8 mouse cellular contexts compared by ENCODE assay signal in the genomic region with DNA sequence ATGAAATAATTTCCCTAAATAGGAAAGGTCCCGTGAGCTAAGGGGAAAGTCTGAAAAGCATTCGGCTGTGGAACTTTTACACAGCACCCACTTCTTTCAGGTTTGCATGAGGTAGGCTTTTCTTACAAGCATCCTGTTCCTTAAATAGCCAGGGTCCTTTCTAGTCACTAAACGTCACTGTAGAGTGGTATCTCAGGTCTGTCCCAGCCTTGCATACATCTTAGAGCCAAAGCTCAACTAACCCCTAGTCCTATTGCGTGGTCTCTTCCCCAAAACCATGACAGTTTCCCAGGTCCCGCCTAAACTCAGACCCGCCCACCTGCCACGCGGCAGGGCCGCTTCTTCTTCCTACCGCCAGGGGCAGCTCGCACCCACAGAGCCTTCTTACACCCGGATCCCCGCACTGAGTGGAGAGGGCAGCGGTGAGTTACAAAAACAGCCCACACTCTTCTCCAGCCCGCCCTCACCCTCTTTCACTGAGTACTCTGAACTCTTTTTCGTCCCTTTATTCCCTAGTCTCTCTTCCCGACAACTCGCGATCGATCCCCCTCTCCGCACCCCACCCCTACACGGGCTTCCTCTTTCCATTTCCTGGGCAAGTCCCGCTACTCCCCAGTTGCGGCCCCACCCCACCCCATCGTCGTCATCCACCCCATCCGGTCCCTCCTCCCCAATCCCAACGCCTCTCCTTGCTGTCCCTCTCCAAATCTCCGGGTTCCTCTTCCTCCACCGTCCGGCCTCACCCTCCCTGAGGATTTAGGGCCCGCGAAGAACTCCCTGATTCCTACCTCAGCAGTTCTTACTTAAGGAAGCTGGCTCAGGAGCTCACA. TPM values are rescaled to one million over a fixed set of nuclear protein-coding genes. Genes with fewer than 3 reads are reported as not detected.
DNase-seq lines count a peak whose midpoint lies in the region; ATAC-seq lines count a peak whose summit lies in the region.

Pgghg (plus strand) TSS at position 170 of the 830 bp plus-strand sequence.

- H3K4me3 ChIP-seq in hindbrain, embryonic 12.5 days = peak within 1 kb of the TSS; percentile 39

- H3K36me3 ChIP-seq in hindbrain, embryonic 12.5 days = no peaks in the 10 kb centered on the region; the same call in 1 of the 2 replicates

- peaks cover 3% of the 10 kb centered on the region; the same call in 1 of the 2 replicates for H3K27me3 ChIP-seq in hindbrain, embryonic 12.5 days

- peak; percentile 77 for DNase-seq in T-cell, adult 2 months (ENCODE audit: low spot score)
- peak; percentile 43 for DNase-seq in cerebellum, adult 9-11 months
- peak; percentile 29 to 35 for DNase-seq in frontal cortex, postnatal 25 days (ENCODE audit: low spot score in 2 of 2)
- peak; percentile 38 to 52 for DNase-seq in layer of hippocampus, postnatal 25 days (ENCODE audit: extremely low spot score in 1 of 2, low spot score in 1 of 2)
- DNase-seq in right cerebral cortex, adult 2 months (ENCODE audit: low spot score in 2 of 2) = peak; percentile 49 to 59
- peak; percentile 62 for DNase-seq in urinary bladder, postnatal 10 days (ENCODE audit: low spot score)

- H3K4me1 ChIP-seq in hindbrain, embryonic 12.5 days = peaks cover 20% of the 10 kb centered on the region

- H3K9me3 ChIP-seq in hindbrain, embryonic 12.5 days (replicated peaks) = no peaks in the 10 kb centered on the region

- peak within 1 kb of the TSS; percentile 59 for H3K4me2 ChIP-seq in hindbrain, embryonic 12.5 days (replicated peaks)

- ATAC-seq in hindbrain, embryonic 12.5 days (ENCODE audit: low FRiP score) = peak; percentile 85
- peak; percentile 88 for ATAC-seq in megakaryocyte, adult 5-6 weeks (ENCODE audit: poor library complexity, severe bottlenecking)

- WGBS in hindbrain, embryonic 12.5 days = 4% methylated on average over 33 of the region's 33 CpGs

- peak within 1 kb of the TSS; percentile 65 for H3K9ac ChIP-seq in hindbrain, embryonic 12.5 days

- H3K27ac ChIP-seq in hindbrain, embryonic 12.5 days = peak within 1 kb of the TSS; percentile 18; the same call in 1 of the 2 replicates

RNA-seq across cellular contexts. Expression of gene Pgghg, which starts in this region (rescaled TPM):
- 15.5 and 16.8 TPM in 2 replicates for polyA plus RNA-seq in hindbrain, embryonic 12.5 days (2016; fragmentation: Nextera tagmentation; extraction: Ambion mirVana)
- total RNA-seq in layer of hippocampus, postnatal 25 days (2021) = 1 to 10 TPM; 4.0 to 7.1 TPM
- total RNA-seq in megakaryocyte, adult 5-6 weeks (2015) = 8.7 and 9.3 TPM in 2 replicates
- 7.8 and 10.2 TPM in 2 replicates for total RNA-seq in megakaryocyte, adult 5-6 weeks (2017)

Comparison
In these comparisons a context has a peak if more than half of its experiments do, and no peak if none do; other contexts are left out.
1. Peak in every context shown above with its lines: DNase-seq, ATAC-seq, H3K4me3 ChIP-seq and H3K27ac ChIP-seq.